Mouse (Mus musculus) naive thymus-derived CD4-positive, alpha-beta T cell, adult 2 months (primary cell): ENCODE measurements around the gene Fign.

Experiments used
- DNase-seq: peaks from one replicate; pipeline ENCODE4 v3.0.0-alpha.2; 2011; ENCODE audit warnings: low read depth

Gene Fign

GRCm38 (mm10) chr2:64097937-64098617, at the start of gene Fign:
Fign (minus strand) TSS chr2:64098038.
- no peak for DNase-seq

DNA sequence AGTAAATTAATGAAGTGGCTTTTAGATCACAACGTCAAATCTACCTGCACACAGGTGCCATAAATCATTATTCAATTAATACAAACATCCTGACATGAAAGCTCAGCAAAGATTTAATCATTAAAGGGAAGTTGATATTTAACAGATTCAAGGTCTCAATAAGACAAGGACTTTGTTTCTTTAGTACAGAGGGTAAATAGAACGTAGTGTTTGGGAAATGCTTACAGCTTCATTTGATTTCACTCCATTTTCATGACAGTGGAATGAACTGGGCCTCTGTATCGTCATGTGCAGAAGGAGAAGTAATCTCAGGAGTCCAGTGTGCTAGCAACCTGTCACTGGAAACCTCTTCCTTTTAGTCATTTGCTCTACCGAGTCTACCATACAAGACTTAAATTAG, 35.8 kb upstream of the Fign start:
- no peak for DNase-seq

DNA sequence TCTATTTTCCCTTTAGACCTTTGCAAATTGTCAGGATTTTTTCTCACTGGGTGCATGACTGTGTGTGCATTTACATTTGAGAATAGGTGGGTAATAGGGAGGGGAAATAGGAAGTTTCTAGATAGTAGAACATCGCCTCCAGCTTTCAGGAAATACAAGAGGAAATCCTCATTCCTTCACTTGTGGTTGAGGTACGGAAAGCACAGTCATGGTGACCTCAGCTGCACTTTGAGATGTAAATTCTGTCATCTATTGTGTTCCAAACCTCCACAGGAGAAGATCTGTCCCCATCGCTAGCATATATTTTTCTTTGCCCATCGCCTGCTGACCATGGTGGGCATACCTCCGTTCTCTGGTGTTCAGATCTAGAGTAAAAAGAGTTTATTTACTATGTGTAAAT, 22.7 kb upstream of the Fign start:
- no peak for DNase-seq

- DNase-seq: no peak
These were observed 18.8 kb upstream of the Fign start for GRCm38 (mm10) chr2:64116613-64117012.

DNA sequence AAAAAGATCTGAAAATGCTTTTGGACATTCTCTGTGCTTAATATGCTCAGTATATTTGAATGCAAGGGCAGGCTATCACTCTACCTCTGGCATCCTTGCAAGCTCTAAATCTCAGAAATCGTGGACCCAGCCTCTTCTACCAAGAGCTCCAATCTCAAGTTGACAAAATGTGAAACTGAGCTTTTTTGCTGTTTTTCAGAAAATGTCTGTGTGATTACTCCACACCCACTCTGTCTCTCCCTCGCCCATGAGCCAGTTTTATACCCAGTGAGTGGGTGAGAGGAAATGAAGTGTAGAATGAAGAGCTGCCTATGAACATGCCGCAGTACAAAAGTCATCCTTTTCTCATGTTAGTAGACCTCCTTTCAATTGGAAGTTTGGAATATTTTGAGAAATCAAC, 13.3 kb upstream of the Fign start:
- DNase-seq: no peak

DNA sequence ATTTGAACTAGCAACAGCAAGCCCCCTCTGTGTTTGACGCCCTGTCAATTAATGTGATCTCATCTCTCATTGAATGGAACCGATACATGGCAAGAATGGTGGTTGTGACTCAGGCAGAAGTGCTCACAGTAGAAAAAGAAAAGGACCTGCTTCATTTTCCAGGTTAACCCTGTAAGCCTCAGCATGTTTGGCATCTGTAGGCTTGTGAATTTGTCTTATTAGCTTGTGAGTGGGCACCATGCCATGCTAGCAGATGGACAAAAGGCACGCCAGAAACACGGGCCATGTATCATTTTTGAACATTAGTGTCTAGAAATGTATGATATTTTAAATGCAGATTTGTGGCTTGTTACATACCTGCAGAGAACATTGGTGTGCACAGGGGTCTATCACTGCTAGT, 12.0 kb upstream of the Fign start:
- no peak for DNase-seq

- no peak for DNase-seq
These were observed 10.2 kb upstream of the Fign start for GRCm38 (mm10) chr2:64108040-64108439.

DNA sequence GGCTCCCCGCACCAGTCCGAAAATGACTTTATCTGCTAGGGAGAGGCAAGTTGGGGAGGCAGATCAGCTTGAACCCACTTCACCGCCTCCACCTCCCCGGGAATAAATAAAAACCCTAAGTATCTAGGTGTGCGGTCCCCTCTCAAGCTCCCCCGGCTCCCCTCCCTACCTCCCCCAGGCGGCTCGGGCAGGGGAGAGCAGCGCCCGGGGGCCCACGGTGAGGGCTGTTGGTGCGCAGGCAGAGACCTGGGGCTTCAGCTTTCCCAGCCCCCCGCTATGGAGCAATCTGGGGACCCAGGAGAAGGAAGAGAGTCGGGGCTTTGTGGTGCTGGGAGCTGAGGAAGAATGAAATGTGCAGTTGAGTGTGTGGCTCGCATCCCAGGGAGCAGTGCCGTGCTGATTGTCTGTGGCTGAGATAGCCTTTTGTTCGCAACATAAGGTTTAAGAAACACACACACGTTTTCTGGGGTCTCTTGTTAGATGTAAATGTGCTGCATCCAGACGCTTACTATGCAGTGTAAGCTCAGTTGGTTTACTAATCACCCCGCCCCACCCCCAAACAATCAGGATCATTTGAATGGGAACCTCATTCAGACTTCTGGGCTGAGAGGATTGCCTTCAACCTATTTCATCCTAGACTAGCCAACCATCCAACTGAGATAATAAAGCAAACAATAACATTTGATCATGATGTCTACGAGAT, 931 bp upstream of the Fign start:
- DNase-seq: no peak

- DNase-seq: no peak
These were observed 972 bp downstream of the Fign start for GRCm38 (mm10) chr2:64096721-64097411.

GRCm38 (mm10) chr2:64096176-64096575, 1.7 kb downstream of the Fign start:
- DNase-seq: no peak

DNA sequence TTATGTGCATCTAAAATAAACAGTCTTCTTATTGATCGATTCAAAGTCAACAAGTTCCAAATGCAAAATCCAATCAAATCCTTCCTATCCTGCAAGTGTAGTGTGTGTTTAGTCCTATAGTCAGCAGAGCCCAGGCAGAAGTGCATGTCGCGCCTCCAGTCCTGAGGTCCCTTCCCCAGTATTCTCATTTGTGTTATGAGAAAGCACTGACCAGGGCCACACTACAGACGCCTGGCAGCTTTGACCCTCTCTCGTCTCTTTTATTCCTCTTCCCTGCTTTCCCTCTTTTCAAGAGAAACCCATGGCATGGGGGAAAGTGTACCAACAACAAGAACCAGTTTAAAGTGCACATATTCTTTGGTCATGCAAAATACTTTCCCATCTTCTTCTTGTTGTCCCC, 2.3 kb downstream of the Fign start:
- no peak for DNase-seq

GRCm38 (mm10) chr2:64093087-64093486, 4.8 kb downstream of the Fign start:
- DNase-seq: no peak

DNA sequence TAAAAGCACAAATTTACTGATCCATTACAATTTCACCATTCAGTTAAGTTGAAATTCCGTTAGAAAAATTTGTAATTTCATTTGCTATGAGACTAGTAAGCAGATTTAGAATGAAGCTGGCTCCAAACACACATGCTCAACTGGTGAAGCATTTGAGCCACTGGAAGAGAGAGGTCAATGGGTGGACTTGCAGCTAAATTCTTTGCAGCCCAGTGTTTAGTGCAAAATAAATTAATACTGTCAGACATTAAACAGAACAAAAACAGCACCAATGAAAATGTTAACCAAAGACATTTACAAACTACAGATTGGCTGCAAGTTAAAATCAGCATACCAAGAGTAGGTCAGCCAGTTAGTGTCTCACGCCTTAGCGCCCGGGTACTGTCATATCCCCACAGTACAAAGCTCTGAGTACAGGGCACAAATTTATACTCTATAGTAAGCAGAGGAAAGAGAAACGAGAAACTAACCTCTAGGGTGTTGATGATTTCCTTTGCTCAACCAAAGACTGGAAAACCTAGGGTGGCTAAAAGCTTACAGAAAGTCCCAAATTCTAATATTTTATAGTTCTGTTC, 13.9 kb downstream of the Fign start:
- no peak for DNase-seq

DNA sequence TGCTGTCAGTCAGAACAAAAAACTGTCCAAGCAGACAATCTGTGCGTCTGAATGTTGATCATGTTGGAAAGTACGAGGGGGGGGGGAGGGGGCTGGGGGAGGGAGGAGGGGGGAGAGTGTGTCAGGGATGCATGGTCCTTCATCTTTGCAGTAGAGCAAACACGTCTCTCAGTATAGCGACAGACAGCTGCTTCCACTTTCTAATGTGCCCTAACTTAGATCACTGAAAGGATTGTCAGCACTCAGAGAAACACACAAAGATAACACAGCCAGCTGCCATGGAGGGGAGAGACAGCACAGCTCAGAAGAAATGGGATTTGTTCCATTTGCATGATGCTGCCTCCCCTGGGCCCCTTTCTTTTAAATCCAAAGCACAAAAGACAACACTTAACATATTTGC, 18.1 kb downstream of the Fign start:
- DNase-seq: no peak

GRCm38 (mm10) chr2:64078551-64078950, 19.3 kb downstream of the Fign start:
- DNase-seq: no peak

DNA sequence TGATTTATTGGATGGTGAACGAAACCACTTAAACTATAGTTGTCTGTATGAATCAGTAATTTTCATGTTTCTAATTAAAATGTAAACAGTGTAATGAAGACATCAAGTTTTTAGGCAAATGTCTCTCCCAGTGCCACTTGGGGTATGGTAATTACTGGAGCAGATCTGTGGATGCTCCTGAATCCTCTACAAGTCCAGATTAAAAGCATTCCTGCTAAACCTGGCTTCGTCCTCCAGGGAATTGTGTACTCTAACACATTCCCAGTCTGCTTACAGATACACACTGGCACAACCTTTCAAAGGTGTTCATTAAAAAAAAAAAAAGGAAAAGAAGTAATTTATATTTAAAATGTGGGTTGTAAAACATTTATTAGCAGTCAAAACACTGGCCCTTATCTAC, 20.0 kb downstream of the Fign start:
- no peak for DNase-seq

DNA sequence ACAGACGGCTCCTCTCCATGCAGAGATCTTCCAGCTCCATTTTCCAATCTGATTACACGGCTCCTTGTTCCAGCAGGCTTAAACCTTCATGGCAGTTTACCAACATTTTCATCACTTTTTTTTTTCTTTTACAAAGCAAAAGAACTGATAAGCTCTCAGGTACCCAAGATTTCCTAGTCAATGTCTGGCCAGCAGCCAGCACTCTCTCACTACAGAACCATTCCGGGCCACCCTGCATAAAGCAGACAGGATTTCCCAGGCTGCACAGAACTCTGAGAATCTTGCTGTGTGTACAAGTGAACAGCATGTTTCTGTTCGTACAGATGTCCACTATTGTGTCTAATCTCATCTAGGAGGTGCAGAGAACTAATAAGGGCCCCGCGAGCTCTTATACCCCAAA, 22.0 kb downstream of the Fign start:
- no peak for DNase-seq

- DNase-seq: no peak
These were observed 23.0 kb downstream of the Fign start for GRCm38 (mm10) chr2:64074602-64075389.

DNA sequence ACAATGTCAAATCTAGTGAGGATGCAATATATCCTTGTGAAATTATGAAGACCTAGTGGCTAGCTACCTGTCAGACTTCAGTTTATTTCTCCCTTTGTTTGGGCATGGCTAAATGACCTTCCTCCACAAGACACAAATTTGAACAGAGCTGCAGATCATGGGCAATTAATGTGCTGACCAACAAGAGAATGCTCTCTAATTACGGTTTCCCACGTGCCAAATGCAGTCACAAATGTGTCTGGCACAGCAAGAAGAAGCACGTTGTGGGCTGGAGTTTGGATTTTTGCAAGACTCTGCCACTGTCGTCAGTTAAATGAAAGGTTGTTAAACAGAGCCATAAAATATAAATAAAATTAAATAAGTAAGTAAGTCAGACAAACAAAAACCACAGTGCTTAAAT, 25.7 kb downstream of the Fign start:
- DNase-seq: no peak

DNA sequence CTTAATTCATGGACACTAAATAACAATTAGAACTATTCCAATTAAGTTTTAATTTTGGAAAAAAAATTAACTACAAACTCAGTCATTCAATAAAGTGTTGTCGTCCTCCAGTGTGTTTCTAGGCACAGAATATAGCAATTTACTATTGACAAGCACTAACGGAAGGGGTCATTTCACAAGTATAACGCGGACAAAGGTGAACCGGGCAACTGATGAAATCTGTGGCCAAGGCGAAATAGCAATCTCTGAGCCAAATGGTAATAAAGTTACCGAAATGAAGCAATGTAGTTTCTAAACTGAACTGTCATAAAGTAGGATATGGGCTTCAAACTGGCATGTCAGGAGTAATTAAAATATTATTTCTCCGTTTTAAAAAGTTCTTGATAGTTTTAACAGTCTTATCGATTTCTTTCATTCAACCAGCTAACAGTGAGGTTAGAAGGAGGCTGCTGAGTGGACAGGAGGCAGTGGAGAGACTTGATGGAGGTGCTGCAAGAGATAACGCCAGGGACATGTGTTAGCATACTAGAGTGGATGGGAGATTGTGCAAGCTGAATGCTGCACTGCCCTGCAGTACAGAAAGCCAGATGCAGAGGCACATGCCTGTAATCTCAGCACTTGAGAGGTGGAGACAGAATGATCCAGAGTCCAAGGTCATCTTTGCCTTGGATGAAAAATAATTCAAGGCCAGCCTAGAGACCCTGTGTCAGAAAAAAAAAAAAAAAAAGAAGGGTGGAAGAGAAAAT, 27.7 kb downstream of the Fign start:
- DNase-seq: no peak

DNA sequence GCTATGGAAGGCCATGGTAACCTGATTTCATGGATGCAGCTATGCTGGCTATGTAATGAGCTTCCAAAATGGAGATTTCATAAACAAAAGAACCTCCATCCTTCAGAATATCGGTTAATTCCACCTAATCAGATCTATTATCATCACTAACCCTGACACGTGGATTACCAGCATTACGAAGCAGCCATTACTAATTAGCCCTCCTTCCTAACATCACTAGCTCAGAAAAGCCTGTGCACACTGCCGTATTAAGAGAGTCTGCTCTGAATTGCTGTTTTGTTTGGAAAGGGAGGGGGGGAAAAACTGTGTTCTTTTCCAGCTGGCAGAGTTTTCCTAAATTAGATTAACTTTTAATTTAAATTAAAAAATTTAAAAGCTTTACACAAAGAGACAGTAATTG, 32.3 kb downstream of the Fign start:
- DNase-seq: no peak

GRCm38 (mm10) chr2:64059477-64059876, 38.4 kb downstream of the Fign start:
- no peak for DNase-seq
